Mouse (Mus musculus): ENCODE results near the gene M1ap. TPM values are rescaled to one million over a fixed set of nuclear protein-coding genes. Genes with fewer than 3 reads are reported as not detected.

The M1ap gene
- total and polyA plus RNA-seq, 3 experiments: 6.2 to 6.3 TPM; not detected in 1

- H3K27ac ChIP-seq (ENCODE audit: control insufficient read depth, low read depth, low read length): no peak overlapping the region
- H3K36me3 ChIP-seq (ENCODE audit: control insufficient read depth in 1 of 2, insufficient read depth in 2 of 2, low read length in 2 of 2): peaks cover 0 to 4% of the 10 kb centered on the region in 2 experiments; a peak in 2 of 4 replicates
- H3K79me2 ChIP-seq (ENCODE audit: control insufficient read depth, insufficient read depth, low read length, poor library complexity): peaks cover 9% of the 10 kb centered on the region
- no peaks in the 10 kb centered on the region for H3K9me3 ChIP-seq (replicated peaks; ENCODE audit: insufficient read depth, low read length)
- H3K4me1 ChIP-seq (ENCODE audit: control insufficient read depth in 1 of 2, insufficient read depth in 2 of 2, low read length in 2 of 2): peaks cover 0 to 5% of the 10 kb centered on the region in 2 experiments; a peak in 2 of 4 replicates
- no peaks in the 10 kb centered on the region; a peak in 1 of 4 replicates for H3K27me3 ChIP-seq (ENCODE audit: control insufficient read depth in 1 of 2, insufficient read depth in 2 of 2, low read length in 2 of 2)
- TF ChIP-seq EP300 (IDR thresholded peaks at IDR 0.05; ENCODE audit: low read depth in 1 of 2, low read length in 2 of 2) (no peak), GABPA (IDR thresholded peaks at IDR 0.05; ENCODE audit: low read depth, low read length) (no peak), RCOR1 (IDR thresholded peaks at IDR 0.05; ENCODE audit: low read depth, low read length) (no peak), MYC (IDR thresholded peaks at IDR 0.05; ENCODE audit: low read depth, low read length) (no peak), GATA1 (IDR thresholded peaks at IDR 0.05; ENCODE audit: low read depth, low read length) (no peak), ETS1 (IDR thresholded peaks at IDR 0.05; ENCODE audit: low read depth, low read length) (no peak), UBTF (IDR thresholded peaks at IDR 0.05; ENCODE audit: borderline replicate concordance, insufficient read depth, low read depth, low read length) (no peak), KAT2A (conservative IDR thresholded peaks at IDR 0.05; ENCODE audit: low read depth, low read length) (no peak), ZMIZ1 (IDR thresholded peaks at IDR 0.05; ENCODE audit: low read depth, low read length) (no peak)
- no peak overlapping the region for H3K9ac ChIP-seq (ENCODE audit: control insufficient read depth, low read depth, low read length, poor library complexity, severe bottlenecking)
- DNase-seq (ENCODE audit: low read depth, low spot score): no peak
- H3K4me3 ChIP-seq (ENCODE audit: control insufficient read depth in 1 of 2, insufficient read depth in 1 of 2, low read depth in 2 of 2, low read length in 2 of 2): no peak overlapping the region
Observed at GRCm38 (mm10) chr6:83031111-83031510, 84.4 kb downstream of the M1ap start.

- Histone ChIP-seq H3K4me3 (ENCODE audit: control insufficient read depth in 1 of 2, insufficient read depth in 1 of 2, low read depth in 2 of 2, low read length in 2 of 2) (peak overlapping the region; percentile 94 to 98), H3K27ac (ENCODE audit: control insufficient read depth, low read depth, low read length) (no peak overlapping the region), H3K79me2 (ENCODE audit: control insufficient read depth, insufficient read depth, low read length, poor library complexity) (peaks cover 9% of the 10 kb centered on the region), H3K9me3 (replicated peaks; ENCODE audit: insufficient read depth, low read length) (no peaks in the 10 kb centered on the region), H3K27me3 (ENCODE audit: control insufficient read depth in 1 of 2, insufficient read depth in 2 of 2, low read length in 2 of 2) (no peaks in the 10 kb centered on the region; a peak in 1 of 4 replicates), H3K36me3 (ENCODE audit: control insufficient read depth in 1 of 2, insufficient read depth in 2 of 2, low read length in 2 of 2) (peaks cover 0 to 4% of the 10 kb centered on the region in 2 experiments; a peak in 2 of 4 replicates), H3K9ac (ENCODE audit: control insufficient read depth, low read depth, low read length, poor library complexity, severe bottlenecking) (peak overlapping the region; percentile 96), H3K4me1 (ENCODE audit: control insufficient read depth in 1 of 2, insufficient read depth in 2 of 2, low read length in 2 of 2) (peaks cover 0 to 5% of the 10 kb centered on the region in 2 experiments; a peak in 2 of 4 replicates)
- TF ChIP-seq ETS1 (IDR thresholded peaks at IDR 0.05; ENCODE audit: low read depth, low read length) (no peak), MYB (IDR thresholded peaks at IDR 0.05; ENCODE audit: low read depth, low read length) (no peak), E2F4 (IDR thresholded peaks at IDR 0.05; ENCODE audit: borderline replicate concordance, low read depth, low read length) (no peak), TAL1 (IDR thresholded peaks at IDR 0.05; ENCODE audit: low read length) (no peak), MEF2A (IDR thresholded peaks at IDR 0.05; ENCODE audit: extremely low read depth, insufficient replicate concordance, low read depth, low read length, poor library complexity, severe bottlenecking) (no peak), BHLHE40 (IDR thresholded peaks at IDR 0.05; ENCODE audit: borderline replicate concordance, low read depth, low read length) (no peak), HCFC1 (IDR thresholded peaks at IDR 0.05; ENCODE audit: low read depth, low read length) (no peak), SIN3A (IDR thresholded peaks at IDR 0.05; ENCODE audit: low read length) (no peak), ELF1 (IDR thresholded peaks at IDR 0.05; ENCODE audit: low read depth, low read length) (no peak), ZKSCAN1 (IDR thresholded peaks at IDR 0.05; ENCODE audit: low read depth, low read length) (no peak), GATA1 (IDR thresholded peaks at IDR 0.05; ENCODE audit: low read depth, low read length) (no peak), ZC3H11A (IDR thresholded peaks at IDR 0.05; ENCODE audit: low read depth, low read length) (no peak), POLR2A (IDR thresholded peaks at IDR 0.05; ENCODE audit: control insufficient read depth in 1 of 2, insufficient read depth in 1 of 2, low read depth in 1 of 2, low read length in 2 of 2, poor library complexity in 1 of 2) (no peak), SMC3 (IDR thresholded peaks at IDR 0.05; ENCODE audit: low read depth, low read length) (no peak), TBP (IDR thresholded peaks at IDR 0.05; ENCODE audit: low read depth, low read length) (no peak), POLR2AphosphoS5 (IDR thresholded peaks at IDR 0.05; ENCODE audit: borderline replicate concordance, low read depth, low read length) (no peak), ZNF384 (IDR thresholded peaks at IDR 0.05; ENCODE audit: low read depth, low read length) (no peak), CHD1 (IDR thresholded peaks at IDR 0.05; ENCODE audit: low read depth, low read length) (no peak), GABPA (IDR thresholded peaks at IDR 0.05; ENCODE audit: low read depth, low read length) (no peak), UBTF (IDR thresholded peaks at IDR 0.05; ENCODE audit: borderline replicate concordance, insufficient read depth, low read depth, low read length) (no peak)
- no peak for DNase-seq (ENCODE audit: low read depth, low spot score)
Observed at GRCm38 (mm10) chr6:83031921-83032590, 85.4 kb downstream of the M1ap start.

Measured in MEL (cell line).